14 mouse cellular contexts compared by ENCODE assay signal in the genomic region with DNA sequence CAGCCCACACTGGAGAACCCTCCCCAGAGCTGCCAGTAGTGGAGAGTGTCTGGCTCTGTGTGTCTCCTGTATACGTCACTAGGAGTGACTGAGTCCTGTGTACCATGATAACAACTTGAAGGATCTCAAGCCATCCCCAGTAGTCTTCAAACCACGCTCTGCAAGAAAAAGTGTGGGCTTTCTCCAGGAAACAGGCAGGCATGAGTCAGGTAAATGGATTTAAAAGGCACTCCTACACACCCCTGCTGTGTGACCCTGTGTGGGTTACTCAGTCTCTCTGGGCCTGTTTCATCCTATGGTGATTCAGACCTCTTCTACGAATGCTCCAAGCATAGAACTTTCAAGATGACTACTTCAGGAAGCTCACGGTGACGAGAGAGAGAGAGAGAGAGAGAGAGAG.
"Had no signal": no experiment of that assay in that cellular context is flagged by ENCODE, and none has a peak within 500 bp of the region (broad histone marks: within the 10 kb centered on the region; RNA-seq: fewer than 3 reads in every experiment).

No protein-coding gene starts in this region.

- H3K27ac ChIP-seq: limb, embryonic 12.5 days; liver, embryonic 13.5 days; lung, embryonic 15.5 days; macrophage; midbrain, embryonic 15.5 days; neural tube, embryonic 12.5 days; stomach, embryonic 15.5 days had no signal

- H3K27me3 ChIP-seq: limb, embryonic 12.5 days; liver, embryonic 13.5 days; lung, embryonic 15.5 days; midbrain, embryonic 15.5 days; neural tube, embryonic 12.5 days; stomach, embryonic 15.5 days had no signal

- DNase-seq: kidney, adult 8-10 months; kidney, postnatal 25 days; liver; liver, embryonic 13.5 days; liver, postnatal 0 days; lung, postnatal 14 days; thymus, postnatal 4 days had no signal

- H3K36me3 ChIP-seq: limb, embryonic 12.5 days; liver, embryonic 13.5 days; lung, embryonic 15.5 days; midbrain, embryonic 15.5 days; neural tube, embryonic 12.5 days; stomach, embryonic 15.5 days had no signal

- H3K9me3 ChIP-seq: limb, embryonic 12.5 days; liver, embryonic 13.5 days; lung, embryonic 15.5 days; megakaryocyte, embryonic 14.5 days; midbrain, embryonic 15.5 days; neural tube, embryonic 12.5 days; stomach, embryonic 15.5 days had no signal

- H3K4me1 ChIP-seq: liver, embryonic 13.5 days had no signal

- H3K4me3 ChIP-seq: limb, embryonic 12.5 days; liver, embryonic 13.5 days; lung, embryonic 15.5 days; megakaryocyte, embryonic 14.5 days; midbrain, embryonic 15.5 days; neural tube, embryonic 12.5 days; stomach, embryonic 15.5 days had no signal
